Mouse (Mus musculus) megakaryocyte progenitor cell, adult 5-6 weeks (primary cell): ENCODE measurements around the gene Tmcc3. TPM values are rescaled to one million over a fixed set of nuclear protein-coding genes. Genes with fewer than 3 reads are reported as not detected.
A peak's percentile ranks its signal among the peaks of the same experiment; 100 is the strongest.
"Not testable (repeated sequence)": the region's sequence is repeated elsewhere in the genome, so short reads cannot be mapped to it uniquely, and the experiment has no call there.

ENCODE experiments used
- ATAC-seq: replicated peaks from 2 replicates; pipeline ENCODE4 v1.8.0; 2016; ENCODE audit warnings: mild to moderate bottlenecking, moderate TSS enrichment, inconsistent platforms; ENCODE audit not compliant: poor library complexity
- total RNA-seq, 2 experiments: library from RNA; stranded (forward) in 1 of 2; stranded (reverse) in 1 of 2; fragments of 157-497, 149-512 nt in 1 of 2; fragments of 200-1000 nt in 1 of 2; gene quantifications; 2 replicates each; pipeline versions ENCODE4 v1.2.3 to v1.2.4; 2015 to 2017

Gene Tmcc3
- total RNA-seq, 2 experiments from 2014 or later, result 0.49 TPM; not detected in 1

DNA sequence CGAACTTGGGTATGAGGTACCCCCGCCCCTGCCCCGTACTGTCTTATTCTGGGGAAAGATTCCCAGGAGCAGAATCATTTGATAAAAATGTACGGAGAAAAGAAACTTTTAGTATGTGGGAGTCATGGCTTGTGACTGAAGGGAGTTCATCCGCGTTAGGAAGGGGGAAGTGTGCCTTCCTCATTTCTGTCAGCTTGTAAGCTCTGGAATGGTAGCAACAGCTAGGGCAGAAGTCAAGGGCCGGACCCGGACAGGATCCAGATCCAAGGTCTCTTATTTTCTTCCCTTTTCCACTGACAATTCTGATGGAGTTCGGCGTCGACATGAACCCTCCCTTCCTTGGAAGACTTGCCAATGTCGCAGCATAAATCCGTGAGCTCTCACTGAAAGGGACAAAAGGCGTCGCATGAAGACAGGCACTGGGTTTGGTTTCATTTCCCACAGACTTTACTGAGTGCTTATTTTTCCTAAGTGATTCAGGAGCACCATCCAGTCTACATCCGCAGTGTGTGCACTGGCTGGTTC, 193.6 kb downstream of the Tmcc3 start:
- peak; percentile 72 for ATAC-seq

DNA sequence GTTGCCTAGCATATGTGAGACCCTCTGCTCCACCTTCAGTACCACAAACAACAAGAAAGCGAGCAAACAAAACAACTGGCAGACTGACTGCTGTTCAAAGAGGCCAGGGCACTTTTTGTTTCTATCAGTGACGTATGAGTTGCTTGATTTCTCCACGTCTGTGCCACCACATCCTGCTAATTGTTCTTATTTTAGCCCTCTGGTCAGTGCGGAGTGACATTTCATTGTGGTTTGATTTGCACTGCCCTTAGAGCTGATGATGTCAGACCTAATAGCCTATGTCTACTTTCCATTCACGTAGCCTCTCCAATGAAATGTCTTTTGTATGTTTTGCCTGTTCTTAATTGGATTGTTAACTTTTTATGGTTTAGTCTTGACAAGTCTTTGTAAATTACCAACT, 197.1 kb downstream of the Tmcc3 start:
- ATAC-seq, result peak; percentile 72

DNA sequence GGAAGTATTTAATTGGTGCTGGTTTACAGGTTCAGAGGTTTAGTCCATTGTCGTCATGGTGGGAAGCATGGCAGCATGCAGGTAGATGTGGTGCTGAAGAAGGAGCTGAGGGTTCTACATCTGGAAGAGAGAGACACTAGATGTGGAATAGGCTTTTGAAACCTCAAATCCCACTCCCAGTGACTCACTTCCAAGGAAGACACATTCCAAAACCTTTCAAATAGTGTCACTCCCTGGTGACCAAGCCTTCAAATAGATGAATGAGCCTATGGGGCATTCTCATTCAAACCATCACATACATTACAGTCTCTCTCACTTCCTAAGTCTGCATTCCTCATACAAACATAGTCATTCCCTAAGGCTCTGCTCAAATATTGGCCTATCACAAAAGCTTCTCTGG, 201.0 kb downstream of the Tmcc3 start:
- no peak for ATAC-seq

DNA sequence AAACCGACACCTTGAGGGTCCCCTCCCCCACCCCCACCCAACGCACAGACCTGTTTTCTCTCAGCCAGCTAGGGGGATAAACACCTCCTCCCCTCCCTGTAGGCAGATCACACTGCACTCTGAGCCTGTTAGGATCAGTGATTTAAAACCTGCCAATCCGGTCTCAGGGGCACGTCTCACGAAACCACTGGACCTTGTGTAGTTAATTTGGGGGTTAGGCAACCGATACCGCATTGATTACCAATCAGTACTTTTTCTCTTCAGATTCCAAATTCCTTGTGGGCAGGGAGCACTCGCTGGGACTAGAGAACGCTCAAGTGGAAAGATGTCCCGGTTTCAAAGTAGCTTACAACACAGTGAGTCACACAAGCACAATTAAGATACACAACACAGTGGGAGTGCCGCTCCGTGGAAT, 202.3 kb downstream of the Tmcc3 start:
- ATAC-seq, result no peak

DNA sequence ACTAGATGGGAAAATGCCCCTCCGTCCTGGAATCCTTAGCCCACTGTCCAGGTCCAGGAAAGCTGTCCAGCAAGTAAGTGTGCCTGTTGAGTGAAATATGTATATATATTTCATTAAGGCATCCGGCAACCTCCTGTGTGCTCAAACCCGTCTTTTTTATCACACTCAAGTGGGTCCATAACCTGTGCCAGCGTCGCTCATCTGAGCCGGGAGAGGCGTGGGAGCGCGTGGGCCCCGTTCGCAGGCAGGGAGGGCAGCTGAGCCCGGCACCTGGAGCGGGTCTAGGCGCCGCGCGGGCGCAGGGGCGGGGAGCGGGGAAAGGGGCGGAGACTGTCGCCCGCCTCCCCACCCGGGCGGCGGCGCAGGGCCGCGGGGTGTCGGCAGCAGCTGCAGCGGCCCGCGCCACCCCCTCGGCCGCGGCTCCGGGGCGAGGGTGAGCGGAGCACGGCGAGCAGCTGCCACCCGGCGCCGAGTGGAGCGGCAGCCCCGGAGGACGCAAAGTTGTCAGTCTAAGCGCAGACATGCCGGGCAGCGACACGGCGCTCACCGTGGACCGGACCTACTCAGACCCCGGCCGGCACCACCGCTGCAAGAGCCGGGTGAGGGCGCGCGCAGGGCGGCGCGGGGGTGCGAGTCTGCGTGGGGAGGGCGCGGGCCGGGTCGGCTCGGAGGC, 202.9 kb downstream of the Tmcc3 start:
- ATAC-seq, result peak; percentile 69

DNA sequence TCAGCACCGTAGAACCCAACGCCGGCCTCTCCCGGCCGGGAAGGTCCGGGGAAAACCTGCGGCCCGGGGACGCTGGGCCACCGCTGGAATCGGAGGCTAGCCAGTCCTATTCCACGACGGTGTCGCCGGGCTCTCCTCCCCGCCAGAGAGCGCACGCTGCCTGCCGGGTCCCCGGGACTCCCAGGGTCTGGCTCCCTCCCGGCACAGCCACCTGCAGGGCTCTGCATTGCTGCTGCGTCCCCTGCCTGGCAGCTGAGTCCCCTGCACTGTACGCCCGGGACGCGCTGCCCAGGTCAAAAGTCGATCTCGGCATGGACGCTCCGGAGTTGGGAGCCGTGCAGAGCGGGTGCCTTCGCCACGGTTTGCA, 203.4 kb downstream of the Tmcc3 start:
- ATAC-seq, result peak; percentile 69

DNA sequence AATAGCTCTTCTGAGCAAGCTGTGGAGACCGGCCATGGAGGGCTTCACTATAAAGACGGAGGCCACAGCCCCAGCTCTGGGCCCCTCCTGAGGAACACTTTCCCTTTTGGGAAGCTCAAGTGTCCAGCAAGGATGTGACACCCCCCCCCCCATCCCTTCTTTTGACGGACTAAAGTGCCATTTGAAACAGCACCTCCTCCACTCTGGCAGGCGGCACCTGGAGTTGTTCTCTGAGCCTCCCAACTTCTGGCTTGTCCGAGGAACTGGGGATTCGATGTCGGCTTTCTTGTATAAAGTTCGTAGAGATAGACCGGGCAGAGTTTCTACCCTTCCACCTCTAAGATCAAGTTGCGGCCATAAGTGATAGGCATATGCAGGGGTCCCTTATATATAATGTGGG, 203.8 kb downstream of the Tmcc3 start:
- no peak for ATAC-seq

DNA sequence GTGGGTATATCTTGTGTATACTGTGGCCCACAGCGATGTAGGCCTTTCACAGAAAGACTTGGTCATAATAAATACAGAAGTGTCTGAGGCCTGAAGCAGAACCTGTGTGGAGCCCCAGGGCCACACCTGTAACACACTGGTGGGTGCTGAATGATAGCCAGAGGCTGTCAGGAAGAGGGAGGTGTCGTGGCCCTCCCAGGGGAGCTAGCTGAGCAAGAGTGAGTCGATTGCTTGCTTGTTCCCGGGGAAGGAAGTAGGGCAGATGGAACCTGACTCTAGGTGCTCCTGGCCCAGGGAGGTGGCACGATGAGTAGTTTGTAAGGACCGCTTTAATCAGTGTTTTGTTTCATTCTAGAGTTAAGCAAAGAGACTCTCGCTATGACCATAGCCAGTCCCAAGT, 208.1 kb downstream of the Tmcc3 start:
- no peak for ATAC-seq

DNA sequence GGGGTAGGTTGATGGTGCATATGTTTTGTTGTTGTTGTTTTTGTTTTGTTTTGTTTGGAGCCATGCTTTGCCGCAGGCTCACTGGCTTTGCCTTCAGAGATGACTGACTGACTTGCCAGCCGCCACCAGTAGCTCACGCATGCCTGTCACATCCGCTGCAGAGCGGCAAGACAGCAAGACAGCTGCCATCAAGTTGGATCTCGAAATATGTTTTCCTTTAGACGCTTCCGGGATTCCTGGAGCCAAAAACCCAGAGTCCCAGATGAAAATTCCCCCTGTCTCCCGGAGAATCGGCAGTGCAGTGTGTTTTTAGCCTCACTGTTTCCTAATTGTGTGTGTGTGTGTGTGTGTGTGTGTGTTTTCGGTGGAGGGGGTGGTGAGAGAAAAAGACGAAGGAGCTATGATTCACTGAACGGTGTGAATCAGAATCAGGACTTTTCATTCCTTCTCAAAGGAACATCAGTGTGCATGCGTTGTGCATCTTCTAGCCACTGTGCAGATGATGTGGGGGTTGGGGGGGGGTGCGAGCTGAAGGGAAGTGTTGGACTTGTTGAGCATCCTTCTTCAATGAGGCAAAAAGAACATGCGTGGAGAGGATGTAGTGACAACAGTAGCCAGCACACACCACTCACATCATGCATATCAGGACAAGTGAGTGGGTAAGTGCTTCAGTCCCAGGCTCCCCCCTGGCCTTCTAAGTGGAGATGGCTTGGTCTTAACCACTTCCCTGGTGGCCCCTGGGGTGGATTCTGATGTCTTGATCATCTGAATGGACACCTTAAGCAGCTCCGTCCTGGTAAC, 208.8 kb downstream of the Tmcc3 start:
- ATAC-seq, result no peak

DNA sequence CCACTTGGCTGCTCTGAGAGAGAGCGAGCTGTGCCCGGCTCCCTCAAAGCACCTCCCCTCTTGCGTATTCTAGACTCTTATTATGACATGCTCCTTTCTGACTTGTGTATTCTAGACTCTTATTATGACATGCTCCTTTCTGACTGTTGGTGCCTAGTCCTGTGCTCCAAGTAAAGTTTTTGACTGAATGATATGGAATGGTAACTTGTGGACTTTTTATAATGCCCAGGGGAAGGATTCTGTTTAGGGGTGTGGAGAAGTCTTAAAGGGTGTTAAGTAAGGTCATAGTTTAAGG, 209.3 kb downstream of the Tmcc3 start:
- ATAC-seq, result peak; percentile 66

DNA sequence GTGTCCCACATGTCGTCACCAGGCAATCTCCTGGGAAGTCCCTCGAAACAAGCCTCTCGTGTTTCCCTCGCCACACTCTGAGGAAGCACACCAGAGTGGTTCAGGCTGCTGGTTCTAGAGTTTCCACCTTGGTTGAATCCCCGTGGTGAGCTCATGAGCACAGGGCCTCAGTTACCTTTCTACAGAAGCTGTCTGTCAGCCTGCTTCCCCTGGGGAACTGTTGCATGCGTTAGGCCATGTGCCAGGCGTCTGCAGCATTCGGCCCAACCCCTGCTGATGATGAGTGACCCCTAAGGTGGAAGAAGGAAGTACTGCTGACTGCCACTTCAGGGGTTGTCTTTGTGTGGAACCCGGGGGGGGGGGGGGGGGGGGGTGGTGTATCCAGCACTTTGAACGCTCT, 210.0 kb downstream of the Tmcc3 start:
- peak; percentile 71 for ATAC-seq

DNA sequence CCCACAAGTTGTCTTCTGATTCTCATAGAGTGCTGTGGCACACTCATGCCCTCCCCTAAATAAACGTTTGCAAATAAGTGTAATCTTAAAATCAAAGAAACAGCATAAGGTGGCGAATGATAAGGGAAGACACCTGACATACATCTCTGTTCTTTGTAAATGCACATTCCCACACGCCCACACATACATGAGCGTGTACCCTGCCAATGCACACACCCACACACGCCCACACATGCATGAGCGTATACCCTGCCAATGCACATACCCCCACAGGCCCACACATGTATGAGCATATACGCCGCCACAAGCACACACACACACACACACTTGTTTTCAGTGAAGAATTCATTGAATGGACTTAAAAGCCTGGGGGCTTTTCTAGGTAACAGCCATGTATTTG, 211.5 kb downstream of the Tmcc3 start:
- no peak; the same call in 1 of the 2 replicates for ATAC-seq

DNA sequence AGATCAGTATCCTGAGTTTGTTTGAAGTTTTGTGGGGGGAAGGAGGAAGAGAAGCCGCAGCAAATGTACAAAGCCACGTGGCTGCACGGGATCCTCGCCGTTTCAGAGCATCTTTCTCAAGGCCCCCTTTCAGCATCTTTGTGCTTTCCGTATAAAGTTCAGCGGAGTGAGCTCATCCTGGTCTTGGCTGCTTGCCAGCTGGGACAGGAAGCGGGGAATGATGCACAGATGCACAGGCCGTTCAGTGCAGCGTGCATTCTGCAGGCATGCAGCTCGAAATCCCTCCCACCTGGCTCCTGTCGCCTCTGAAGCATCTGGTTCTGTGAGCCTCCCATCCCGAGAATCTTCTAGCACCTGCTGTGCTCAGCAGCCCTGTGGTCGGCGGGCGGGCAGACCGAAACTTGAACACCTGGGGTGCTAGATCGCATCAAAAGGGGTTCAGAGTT, 212.0 kb downstream of the Tmcc3 start:
- no peak for ATAC-seq

DNA sequence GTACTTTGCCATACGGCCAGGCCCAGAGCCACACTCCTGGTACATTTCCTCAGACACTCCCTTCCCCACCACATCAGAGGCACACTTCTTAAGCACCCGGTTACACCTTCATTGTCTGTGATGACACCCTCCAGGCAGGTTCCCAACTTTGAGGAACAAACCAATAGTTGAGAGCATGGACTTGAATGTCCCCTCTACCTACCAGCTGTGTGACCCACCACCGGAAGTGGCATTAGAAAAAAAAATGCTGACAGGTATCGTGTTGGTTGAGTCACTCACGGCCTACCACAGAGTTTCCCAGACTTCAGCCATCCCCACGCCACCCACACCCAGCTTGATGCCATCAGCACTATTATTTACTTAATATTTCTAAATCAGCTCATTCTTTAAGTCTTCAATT, 213.2 kb downstream of the Tmcc3 start:
- ATAC-seq, result no peak

DNA sequence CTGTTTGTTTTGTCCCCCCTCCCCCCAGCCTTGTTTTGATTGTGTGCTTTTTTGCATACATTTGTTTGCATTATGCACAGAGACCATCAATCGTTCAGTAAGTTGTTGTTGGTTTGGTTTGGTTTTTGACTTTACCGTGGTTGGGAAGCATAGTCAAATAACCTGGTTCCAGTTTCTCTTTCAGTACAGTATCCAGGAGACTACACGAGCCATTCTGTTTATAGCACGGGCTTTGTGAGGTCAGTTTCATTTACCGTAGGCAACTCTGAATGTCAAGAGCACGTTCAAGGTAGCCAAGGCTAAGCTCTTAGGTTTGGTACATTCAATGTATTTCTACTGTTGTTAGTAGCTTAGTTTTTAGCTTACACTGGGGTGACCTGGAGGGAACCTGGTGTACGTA, 214.0 kb downstream of the Tmcc3 start:
- ATAC-seq, result no peak

DNA sequence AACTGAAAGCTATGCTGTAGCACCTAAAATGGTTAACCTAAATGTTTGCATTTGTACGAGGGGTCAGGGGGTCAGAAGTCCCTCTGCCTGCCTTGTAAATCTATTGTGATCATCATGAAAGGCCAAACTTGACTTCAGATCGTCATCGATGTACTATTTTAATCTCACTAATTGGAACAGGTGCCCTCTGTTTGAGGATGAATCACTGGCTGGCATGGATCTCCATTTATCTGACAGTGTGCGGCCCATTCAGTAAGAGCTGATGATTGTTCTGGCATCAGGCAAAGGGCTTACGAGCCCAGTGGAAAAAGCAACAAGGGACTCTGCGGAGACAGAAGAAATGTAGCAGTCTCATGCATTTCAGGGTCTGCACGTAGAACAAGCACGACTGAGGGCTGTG, 215.1 kb downstream of the Tmcc3 start:
- ATAC-seq, result no peak

DNA sequence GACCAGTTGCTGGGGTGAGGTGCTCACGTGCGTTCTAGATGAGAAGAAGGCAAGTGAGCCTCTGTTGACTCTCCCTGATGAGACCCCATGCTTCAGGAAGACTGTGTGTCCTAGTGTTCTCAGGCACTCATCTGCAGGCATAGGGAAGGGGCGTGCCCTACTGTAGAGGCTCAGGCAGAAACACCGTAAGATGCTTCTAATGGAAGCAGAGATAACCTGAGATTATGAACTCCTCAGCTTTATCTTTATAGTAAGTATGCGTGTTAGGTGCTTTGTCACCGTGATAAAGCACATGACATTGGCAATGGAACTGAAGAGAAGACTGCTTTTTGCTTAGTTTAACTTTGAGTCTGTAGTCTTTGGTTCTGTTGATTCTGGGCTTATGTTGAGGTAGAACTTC, 215.5 kb downstream of the Tmcc3 start:
- peak; percentile 75 for ATAC-seq

DNA sequence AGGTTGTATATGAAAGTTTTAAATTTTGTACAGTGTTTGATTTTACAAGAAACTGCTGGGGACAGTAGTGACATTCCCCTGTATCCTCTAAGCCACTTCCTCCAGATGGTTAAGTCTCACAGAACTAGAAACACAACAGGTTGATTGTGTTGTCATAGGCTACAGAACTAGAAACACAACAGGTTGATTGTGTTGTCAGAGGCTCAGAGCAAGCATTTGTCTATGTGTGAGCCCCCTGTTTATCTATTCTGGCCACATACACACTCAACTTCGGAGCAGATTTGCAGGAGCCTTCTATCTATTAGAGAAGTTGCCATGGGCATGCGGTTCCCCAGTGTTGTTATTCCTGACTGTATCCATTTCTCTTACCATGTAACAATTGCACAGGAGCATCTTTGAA, 218.3 kb downstream of the Tmcc3 start:
- no peak for ATAC-seq

DNA sequence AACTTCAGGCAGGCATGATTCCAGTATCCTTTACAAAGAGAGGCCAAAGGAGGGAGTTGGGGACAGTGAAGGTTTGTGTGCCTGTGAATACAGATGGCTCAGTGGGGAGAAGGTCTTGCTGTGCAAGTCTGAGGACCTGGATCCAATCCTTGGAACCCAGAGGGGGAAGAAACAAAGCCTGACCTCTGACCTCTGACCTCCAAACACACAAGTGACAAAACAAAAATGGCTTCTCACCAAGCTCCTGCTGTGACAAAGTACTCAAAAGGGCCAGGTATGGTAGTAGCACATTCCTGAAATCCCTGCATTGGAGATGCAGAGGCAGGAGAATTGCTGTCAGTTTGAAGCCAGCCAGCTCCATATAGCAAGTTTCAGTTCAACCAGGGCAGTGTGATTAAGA, 219.7 kb downstream of the Tmcc3 start:
- ATAC-seq, result no peak

DNA sequence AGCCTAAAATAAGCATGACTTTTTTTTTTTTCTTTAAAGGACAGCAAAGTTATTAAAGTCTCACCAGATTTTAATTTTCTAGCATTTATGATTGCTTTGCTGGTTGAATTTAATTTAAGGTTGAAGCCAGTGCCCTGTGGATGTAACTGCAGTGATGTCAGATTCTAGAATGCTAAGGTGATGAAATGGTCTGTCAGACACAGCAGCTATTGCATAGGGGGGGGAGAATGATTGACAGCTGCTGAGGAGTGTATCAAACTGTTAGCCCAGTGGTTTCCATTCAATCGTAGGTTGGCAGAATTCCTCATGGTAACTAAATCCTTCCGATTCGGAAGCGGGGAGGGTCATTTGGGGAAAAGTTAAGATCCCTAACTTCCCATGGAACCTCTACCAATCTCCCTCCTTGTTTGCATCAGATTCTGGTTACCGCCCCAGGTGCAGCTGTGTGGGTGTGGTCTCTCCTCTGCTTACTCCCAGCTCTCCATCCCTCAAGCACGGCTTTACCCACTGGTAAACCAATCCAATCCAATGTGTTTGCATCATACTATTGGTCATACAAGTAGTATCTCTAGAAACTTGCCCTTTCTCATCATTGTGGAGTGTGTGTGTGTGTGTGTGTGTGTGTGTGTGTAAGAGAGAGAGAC, 221.5 kb downstream of the Tmcc3 start:
- no peak for ATAC-seq

DNA sequence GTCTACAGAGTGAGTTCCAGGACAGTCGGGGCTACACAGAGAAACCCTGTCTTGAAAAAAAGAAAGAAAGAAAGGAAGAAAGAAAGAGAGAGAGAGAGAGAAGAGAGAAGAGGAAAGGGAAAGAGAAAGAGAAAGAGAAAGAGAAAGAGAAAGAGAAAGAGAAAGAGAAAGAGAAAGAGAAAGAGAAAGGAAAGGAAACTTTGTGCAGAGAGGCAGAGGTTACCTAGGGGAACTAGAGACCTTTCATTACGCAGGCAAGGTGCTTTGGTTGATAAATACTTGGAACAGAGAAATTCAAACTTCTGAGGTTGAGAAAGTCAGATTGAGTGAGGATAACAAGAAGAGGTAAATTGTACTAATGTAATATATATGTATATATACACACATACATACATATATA, 226.9 kb downstream of the Tmcc3 start:
- ATAC-seq, result not testable (repeated sequence)

DNA sequence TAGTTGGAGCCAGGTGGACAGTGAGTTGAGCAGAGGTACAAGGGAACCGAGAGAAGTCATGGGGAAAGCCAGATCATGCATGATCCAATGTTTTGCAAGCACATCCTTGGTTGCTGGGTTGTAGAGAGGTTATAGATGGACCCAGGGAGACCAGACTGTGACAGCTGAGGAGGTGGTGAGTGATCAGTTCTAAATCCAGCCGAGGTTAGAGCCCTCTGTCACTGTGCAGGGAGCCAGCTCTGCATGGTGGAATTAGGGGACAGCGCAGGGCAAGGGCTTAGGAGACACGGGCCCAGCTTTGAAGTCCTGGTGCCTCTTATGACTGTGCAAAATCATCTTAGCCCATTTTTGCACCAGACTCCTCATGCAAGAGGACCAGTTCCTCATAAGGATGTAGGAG, 228.5 kb downstream of the Tmcc3 start:
- no peak for ATAC-seq
